Mouse (Mus musculus) inflammation-experienced regulatory T-cells (primary cell): Measurements from ENCODE around the gene Dpep2nb. TPM values are rescaled to one million over a fixed set of nuclear protein-coding genes. Genes with fewer than 3 reads are reported as not detected.

ENCODE experiments used
- polyA plus RNA-seq, 2 experiments: library from polyadenylated mRNA; unstranded; fragments of 100-300 nt; shearing (Covaris generic); gene quantifications; one replicate each; pipeline ENCODE4 v1.2.1; 2017

The Dpep2nb gene
- 1 to 10 TPM in 1 of 2 experiments, not detected in 1; 1.2 TPM for polyA plus RNA-seq

GRCm38 (mm10) chr8:106005875-106006274 lies at the start of gene Dpep2nb:
Gene Dpep2nb, minus strand, starts transcription at chr8:106005975.

DNA sequence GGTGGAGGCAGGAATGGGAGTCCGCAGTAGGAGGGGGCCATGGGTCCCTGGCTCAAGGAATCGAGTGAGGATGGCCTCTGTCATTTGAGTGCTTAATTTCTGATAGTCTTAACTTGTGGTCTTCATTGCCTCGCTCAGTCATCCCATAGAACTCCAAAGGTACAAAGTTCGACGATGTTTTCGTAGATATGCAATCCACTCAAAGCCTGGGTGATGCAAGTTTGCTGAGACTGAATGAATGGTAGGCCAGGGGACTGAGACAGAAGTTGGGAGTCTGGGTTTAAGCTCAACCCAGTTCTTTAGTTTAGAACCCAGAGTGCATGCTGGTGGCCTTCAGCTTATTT lies 5.8 kb upstream of the Dpep2nb start, which contains the start of gene Ddx28:
TSS of gene Ddx28 (minus strand) at position 240 of the 344 bp plus-strand sequence.

DNA sequence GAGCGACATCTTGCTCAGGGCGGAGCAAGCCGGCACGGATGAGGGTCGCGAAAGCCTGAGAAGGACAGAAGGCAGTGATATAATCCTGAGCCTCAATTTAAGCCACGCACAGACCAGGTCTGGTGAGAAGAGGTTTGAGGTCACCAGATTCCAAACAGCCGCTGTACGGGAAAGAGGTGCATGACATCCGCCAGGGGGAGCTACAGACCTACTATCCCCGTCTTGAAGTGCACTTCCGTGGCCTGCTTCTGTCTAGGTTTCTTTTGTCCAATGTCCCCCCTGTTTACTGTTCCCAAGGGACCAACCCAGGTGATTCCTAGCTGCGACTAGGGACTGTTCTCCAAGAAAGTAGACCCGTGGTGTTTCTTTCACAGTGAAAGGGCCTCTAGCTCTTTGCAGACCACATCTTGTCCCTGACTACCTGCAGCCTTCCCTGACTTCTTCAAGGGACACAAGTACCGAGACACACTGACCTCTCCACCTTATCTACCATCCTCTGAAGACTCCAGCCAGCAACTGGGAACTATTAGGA lies 14.9 kb downstream of the Dpep2nb start, which contains the start of gene Dus2:
TSS of gene Dus2 (plus strand) at position 482 of the 532 bp plus-strand sequence.

GRCm38 (mm10) chr8:105979325-105979724 lies 26.4 kb downstream of the Dpep2nb start, which contains the start of gene Dpep3:
Gene Dpep3, minus strand, starts transcription at chr8:105979429.

GRCm38 (mm10) chr8:105965905-105966341 lies 39.9 kb downstream of the Dpep2nb start, which contains the start of gene Slc12a4:
Gene Slc12a4, minus strand, starts transcription at chr8:105966097.

Other genes with a start within 250 kb of the Dpep2nb start
- 1 to 10 TPM; 6.5 to 7.5 TPM for gene Gfod2, start 247.3 kb downstream of the Dpep2nb start, polyA plus RNA-seq
- gene Ranbp10, start 178.6 kb downstream of the Dpep2nb start, polyA plus RNA-seq, result 10 to 100 TPM; 19.4 to 27.8 TPM
- gene Tsnaxip1, start 178.2 kb downstream of the Dpep2nb start, polyA plus RNA-seq, result 1 to 10 TPM; 1.1 to 1.7 TPM
- gene Cenpt, start 152.7 kb downstream of the Dpep2nb start, polyA plus RNA-seq, result 10 to 100 TPM; 15.3 to 15.7 TPM
- 10 to 100 TPM; 30.3 to 37.3 TPM for gene Thap11, start 150.8 kb downstream of the Dpep2nb start, polyA plus RNA-seq
- 10 to 100 TPM in 1 of 2 experiments, 1 to 10 TPM in 1; 9.7 to 15.3 TPM for gene Nutf2, start 145.4 kb downstream of the Dpep2nb start, polyA plus RNA-seq
- gene Edc4, start 125.1 kb downstream of the Dpep2nb start, polyA plus RNA-seq, result 10 to 100 TPM; 74.6 to 95.9 TPM
- gene Nrn1l, start 112.4 kb downstream of the Dpep2nb start, polyA plus RNA-seq, result under 1 TPM; 0.86 to 0.94 TPM
- 10 to 100 TPM; 22.7 to 25.5 TPM for gene Pskh1, start 105.5 kb downstream of the Dpep2nb start, polyA plus RNA-seq
- gene Ctrl, start 72.1 kb downstream of the Dpep2nb start, polyA plus RNA-seq, result 1 to 10 TPM; 1.9 to 3.6 TPM
- gene Psmb10, start 67.5 kb downstream of the Dpep2nb start, polyA plus RNA-seq, result 100 to 1,000 TPM; 357 to 426 TPM
- gene Lcat, start 62.6 kb downstream of the Dpep2nb start, polyA plus RNA-seq, result under 1 TPM; 0.42 to 0.51 TPM
- 10 to 100 TPM; 12.3 to 15.7 TPM for gene Slc12a4, start 39.9 kb downstream of the Dpep2nb start, polyA plus RNA-seq
- gene Dpep3, start 26.5 kb downstream of the Dpep2nb start, polyA plus RNA-seq, result not detected
- 10 to 100 TPM; 24.2 to 34.3 TPM for gene Dus2, start 14.6 kb downstream of the Dpep2nb start, polyA plus RNA-seq
- 10 to 100 TPM; 16.5 to 20.6 TPM for gene Ddx28, start 5.9 kb upstream of the Dpep2nb start, polyA plus RNA-seq
- gene Nfatc3, start 52.9 kb upstream of the Dpep2nb start, polyA plus RNA-seq, result 100 to 1,000 TPM; 125 to 142 TPM
- 1 to 10 TPM; 1.2 to 4.4 TPM for gene Esrp2, start 131.0 kb upstream of the Dpep2nb start, polyA plus RNA-seq
- gene Pla2g15, start 144.4 kb upstream of the Dpep2nb start, polyA plus RNA-seq, result 10 to 100 TPM; 10.9 to 12.5 TPM
- gene Slc7a6, start 162.9 kb upstream of the Dpep2nb start, polyA plus RNA-seq, result 10 to 100 TPM; 31.0 to 47.3 TPM
- 10 to 100 TPM; 59.8 to 71.9 TPM for gene Slc7a6os, start 205.0 kb upstream of the Dpep2nb start, polyA plus RNA-seq
- gene Prmt7, start 205.0 kb upstream of the Dpep2nb start, polyA plus RNA-seq, result 10 to 100 TPM; 33.6 to 44.7 TPM